Mouse (Mus musculus): ENCODE data around the gene Arfgap3.

GRCm38 (mm10) chr15:83252060-83252459 is 98.0 kb downstream of the Arfgap3 start:
- TF ChIP-seq POLR2A (IDR thresholded peaks at IDR 0.05; ENCODE audit: insufficient read depth, low read depth, low read length) (no peak), CTCF (IDR thresholded peaks at IDR 0.05; ENCODE audit: insufficient read depth, low read depth, low read length) (no peak)
